Mouse (Mus musculus) brain, adult 2 months (tissue): ENCODE measurements around the gene Vmn2r94.

Experiments used
- DNase-seq: peaks from one replicate; pipeline ENCODE4 v3.0.0; 2011; ENCODE audit warnings: low read depth, low spot score

Gene Vmn2r94

DNA sequence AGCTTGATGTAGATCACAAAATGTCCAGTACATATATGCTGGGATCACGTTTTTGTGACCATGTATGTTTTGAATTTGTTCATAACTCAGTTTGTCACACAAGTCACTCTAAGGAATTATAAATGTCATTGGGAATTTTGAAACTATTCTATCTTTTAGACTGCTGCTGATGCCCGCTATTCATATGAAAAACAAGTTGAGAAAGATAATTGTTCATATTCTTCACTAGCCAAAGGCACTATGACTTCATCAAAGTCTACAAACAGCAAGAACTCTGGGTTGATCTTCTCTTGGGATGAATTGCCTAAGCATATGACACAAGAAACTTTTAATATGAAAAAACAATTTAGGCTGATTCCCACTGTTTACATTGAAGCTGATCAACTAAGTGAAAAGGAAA, at the start of gene Vmn2r94:
Gene Vmn2r94, minus strand, starts transcription at position 101 of the 400 bp plus-strand sequence.
- DNase-seq, result no peak

- no peak for DNase-seq
Observed at GRCm38 (mm10) chr17:18323031-18323430, 45.5 kb upstream of the Vmn2r94 start.

- DNase-seq, result no peak
Observed at GRCm38 (mm10) chr17:18297799-18298198, 20.2 kb upstream of the Vmn2r94 start, which contains the start of gene Vmn2r93. Vmn2r93 (plus strand) TSS chr17:18298099.

DNA sequence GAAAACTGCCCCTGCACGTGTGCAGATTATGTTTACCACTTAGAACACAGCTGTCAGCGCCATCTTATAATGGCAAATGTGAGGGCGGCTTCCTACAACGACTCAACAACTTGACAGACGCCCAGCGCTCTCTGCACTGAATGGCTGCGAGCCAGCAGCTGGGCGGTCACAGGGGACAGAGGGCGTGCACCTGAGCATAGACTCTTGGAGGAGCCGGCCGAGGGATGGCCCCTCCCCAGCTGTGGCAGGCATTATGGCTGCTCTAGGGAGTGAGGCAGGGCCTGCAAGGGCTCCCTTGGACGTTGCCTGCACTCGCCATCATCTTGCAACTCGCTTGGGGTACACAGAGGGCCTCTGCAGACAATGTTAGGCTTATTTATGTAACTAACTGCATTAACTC, 40.6 kb downstream of the Vmn2r94 start:
- DNase-seq, result no peak

DNA sequence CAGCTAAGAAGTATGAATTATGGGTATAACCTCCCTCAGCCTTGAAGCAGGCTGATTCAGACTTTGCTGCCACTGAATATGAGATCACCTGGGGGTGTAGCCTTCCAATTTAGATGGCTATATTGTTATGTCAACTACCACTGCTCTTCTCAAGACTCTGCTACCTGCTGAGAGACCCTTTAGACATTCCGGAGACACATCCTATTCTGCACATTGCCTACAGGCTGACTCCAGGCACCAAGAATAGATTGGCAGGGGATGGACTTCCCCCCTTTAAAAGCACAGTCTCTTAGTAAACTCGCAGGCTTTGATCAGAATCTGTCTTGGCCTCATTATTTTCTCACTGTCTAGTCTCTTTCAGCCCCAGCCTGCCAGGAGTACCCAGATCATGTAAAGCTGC, 45.6 kb downstream of the Vmn2r94 start:
- no peak for DNase-seq

- DNase-seq, result no peak
Observed at GRCm38 (mm10) chr17:18221300-18221699, 56.3 kb downstream of the Vmn2r94 start.
